Mouse (Mus musculus) left cerebral cortex, postnatal 4 days (tissue): ENCODE measurements at regions not wholly inside any gene's neighbourhood (a gene's known extent, or its start where the extent isn't known, plus 50 kb on each side); places are given as distances from the start of the nearest gene placed in this dataset.

Experiments used
- DNase-seq: peaks from one replicate; pipeline ENCODE4 v3.0.0-alpha.2; 2022
- intact Hi-C: fragments of 180-260 bp; cut with DNase I; formaldehyde crosslinking; loops from one replicate; pipeline ENCODE4 v1.15.1; 2025

- DNase-seq: no peak
- intact Hi-C loops: no loop called here
Observed at GRCm38 (mm10) chr9:84673327-84673726, 639.2 kb upstream of the Gm11114 start.

GRCm38 (mm10) chr9:84678416-84678815 lies 634.2 kb upstream of the Gm11114 start:
- no peak for DNase-seq
- intact Hi-C loops: no loop called here

GRCm38 (mm10) chr9:84718615-84719191 lies 593.9 kb upstream of the Gm11114 start:
- no peak for DNase-seq
- intact Hi-C loops: no loop called here

- intact Hi-C loops: no loop called here
Observed at GRCm38 (mm10) chr9:84719396-84719795, 593.2 kb upstream of the Gm11114 start.

GRCm38 (mm10) chr9:84720454-84720853 lies 592.1 kb upstream of the Gm11114 start:
- intact Hi-C loops: no loop called here
- DNase-seq: no peak

More at GRCm38 (mm10) chr9:84719396-84719795, 593.2 kb upstream of the Gm11114 start:
- DNase-seq: no peak

- no peak for DNase-seq
- intact Hi-C loops: no loop called here
Observed at GRCm38 (mm10) chr9:84739266-84739665, 573.3 kb upstream of the Gm11114 start.

GRCm38 (mm10) chr9:84740336-84740735 lies 572.2 kb upstream of the Gm11114 start:
- intact Hi-C loops: no loop called here
- DNase-seq: no peak

GRCm38 (mm10) chr9:84754332-84754731 lies 558.2 kb upstream of the Gm11114 start:
- DNase-seq: no peak
- intact Hi-C loops: no loop called here

GRCm38 (mm10) chr9:84754828-84755227 lies 557.7 kb upstream of the Gm11114 start:
- intact Hi-C loops: no loop called here
- no peak for DNase-seq

- no peak for DNase-seq
- intact Hi-C loops: no loop called here
Observed at GRCm38 (mm10) chr9:84774348-84774747, 538.2 kb upstream of the Gm11114 start.

GRCm38 (mm10) chr9:84775190-84775589 lies 537.4 kb upstream of the Gm11114 start:
- intact Hi-C loops: no loop called here
- DNase-seq: no peak

- DNase-seq: no peak
- intact Hi-C loops: no loop called here
Observed at GRCm38 (mm10) chr9:84779125-84779524, 533.4 kb upstream of the Gm11114 start.

- DNase-seq: no peak
- intact Hi-C loops: no loop called here
Observed at GRCm38 (mm10) chr9:84825768-84826167, 486.8 kb upstream of the Gm11114 start.

GRCm38 (mm10) chr9:84828934-84829333 lies 483.6 kb upstream of the Gm11114 start:
- DNase-seq: no peak
- intact Hi-C loops: no loop called here

- DNase-seq: no peak
- intact Hi-C loops: no loop called here
Observed at GRCm38 (mm10) chr9:84830639-84831038, 481.9 kb upstream of the Gm11114 start.

GRCm38 (mm10) chr9:84837498-84837897 lies 475.1 kb upstream of the Gm11114 start:
- intact Hi-C loops: no loop called here
- DNase-seq: no peak

GRCm38 (mm10) chr9:84844021-84844420 lies 468.6 kb upstream of the Gm11114 start:
- no peak for DNase-seq
- intact Hi-C loops: no loop called here

GRCm38 (mm10) chr9:84861600-84861999 lies 451.0 kb upstream of the Gm11114 start:
- intact Hi-C loops: no loop called here
- no peak for DNase-seq

- intact Hi-C loops: no loop called here
- no peak for DNase-seq
Observed at GRCm38 (mm10) chr9:84863431-84863830, 449.1 kb upstream of the Gm11114 start.

GRCm38 (mm10) chr9:84894148-84894547 lies 418.4 kb upstream of the Gm11114 start:
- no peak for DNase-seq
- intact Hi-C loops: no loop called here

- DNase-seq: no peak
- intact Hi-C loops: no loop called here
Observed at GRCm38 (mm10) chr9:84896073-84896472, 416.5 kb upstream of the Gm11114 start.

- peak; percentile 31 for DNase-seq
- intact Hi-C loops: no loop called here
Observed at GRCm38 (mm10) chr9:84900643-84901042, 411.9 kb upstream of the Gm11114 start.

- intact Hi-C loops: no loop called here
- no peak for DNase-seq
Observed at GRCm38 (mm10) chr9:84906244-84906643, 406.3 kb upstream of the Gm11114 start.
